Comparison of ENCODE assay signal across 9 mouse cellular contexts in the genomic region with DNA sequence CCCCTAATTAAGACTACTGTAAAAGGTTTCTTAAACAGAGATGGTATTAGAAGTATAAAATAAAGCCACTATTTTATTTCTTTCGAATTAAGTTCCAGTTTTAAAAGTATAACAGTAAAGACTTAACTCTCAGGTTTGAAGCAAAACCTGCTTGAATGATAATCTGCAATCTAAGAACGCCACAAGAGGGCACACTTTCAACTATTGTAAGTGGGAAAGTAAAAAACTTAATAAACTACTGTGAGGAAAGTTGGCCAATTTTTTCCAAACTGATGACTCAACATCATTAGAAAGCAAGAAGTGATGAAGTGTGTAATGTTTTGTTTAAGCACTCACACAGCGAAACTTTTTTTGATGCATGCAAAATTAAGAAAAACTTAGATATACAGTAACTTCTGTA.
DNase-seq lines count a peak whose midpoint lies in the region; ATAC-seq and TF ChIP-seq lines count a peak whose summit lies in the region.
"Had no signal": no experiment of that assay in that cellular context is flagged by ENCODE, and none has a peak within 500 bp of the region (broad histone marks: within the 10 kb centered on the region; RNA-seq: fewer than 3 reads in every experiment).

No protein-coding gene starts in this region.

- peak; percentile 74 for TF ChIP-seq CTCF in left cerebral cortex, adult 2 months (IDR thresholded peaks at IDR 0.05)

- no peaks in the 10 kb centered on the region for H3K4me1 ChIP-seq in ES-E14 (ENCODE audit: control insufficient read depth in 2 of 2, insufficient read depth in 2 of 2, low read length in 2 of 2, poor library complexity in 1 of 2)
- no peaks in the 10 kb centered on the region for H3K4me1 ChIP-seq in midbrain, embryonic 15.5 days
- H3K4me1 ChIP-seq: lung, embryonic 15.5 days had no signal

- WGBS in midbrain, embryonic 15.5 days, result 71% methylated on average over 3 of the region's 3 CpGs

- in situ Hi-C loops in ES-E14 (cut with MboI; ENCODE audit: low sequenced_read_pairs in 2 of 2, unreplicated experiment in 2 of 2), result no loop called here

- no peak overlapping the region for H3K27ac ChIP-seq in left cerebral cortex, adult 2 months
- no peak overlapping the region for H3K27ac ChIP-seq in ES-E14 (ENCODE audit: insufficient read depth, low read depth, low read length, poor library complexity, severe bottlenecking)
- H3K27ac ChIP-seq in midbrain, embryonic 15.5 days, result no peak overlapping the region
- H3K27ac ChIP-seq: lung, embryonic 15.5 days had no signal

- no peak overlapping the region for H3K4me3 ChIP-seq in left cerebral cortex, adult 2 months
- H3K4me3 ChIP-seq in ES-E14 (ENCODE audit: insufficient read depth in 1 of 2, low read depth in 1 of 2, low read length in 2 of 2, poor library complexity in 1 of 2, severe bottlenecking in 1 of 2), result no peak overlapping the region
- no peak overlapping the region for H3K4me3 ChIP-seq in midbrain, embryonic 15.5 days
- H3K4me3 ChIP-seq: lung, embryonic 15.5 days had no signal

- H3K36me3 ChIP-seq in ES-E14 (ENCODE audit: control insufficient read depth, insufficient read depth, low read length, poor library complexity, severe bottlenecking), result no peaks in the 10 kb centered on the region
- no peaks in the 10 kb centered on the region for H3K36me3 ChIP-seq in midbrain, embryonic 15.5 days (replicated peaks)
- H3K36me3 ChIP-seq: lung, embryonic 15.5 days had no signal

- no peaks in the 10 kb centered on the region for H3K9me3 ChIP-seq in ES-E14 (ENCODE audit: control insufficient read depth, insufficient read depth, low read depth, low read length)
- no peaks in the 10 kb centered on the region for H3K9me3 ChIP-seq in midbrain, embryonic 15.5 days
- H3K9me3 ChIP-seq: lung, embryonic 15.5 days had no signal

- peak; percentile 52 for DNase-seq in cerebellum, adult 9-10 months
- no peak for DNase-seq in cerebellum, adult 9-11 months
- no peak for DNase-seq in left cerebral cortex, adult 2 months (ENCODE audit: extremely low spot score in 1 of 2, low spot score in 2 of 2)
- DNase-seq in left cerebral cortex, adult 8-10 months (ENCODE audit: low spot score in 2 of 2), result no peak
- peak; percentile 9 for DNase-seq in ES-E14 (ENCODE audit: low read depth, low spot score)
- peak; percentile 19 for DNase-seq in forelimb bud, embryonic 11.5 days (ENCODE audit: low read depth, low spot score)
- peak; percentile 9 for DNase-seq in retina, adult 2 months (ENCODE audit: low read depth, low spot score)

- intact Hi-C loops in left cerebral cortex, adult 2 months (cut with DNase I), result loop anchor here (2.0 kb wide), 2 partner anchors 63 to 203 kb away; a partner anchor contains a TSS

- H3K9ac ChIP-seq in ES-E14 (ENCODE audit: insufficient read depth, low read depth, low read length, poor library complexity, severe bottlenecking), result no peak overlapping the region
- no peak overlapping the region for H3K9ac ChIP-seq in midbrain, embryonic 15.5 days
- H3K9ac ChIP-seq: lung, embryonic 15.5 days had no signal

- no peaks in the 10 kb centered on the region for H3K27me3 ChIP-seq in midbrain, embryonic 15.5 days (replicated peaks)
- H3K27me3 ChIP-seq: lung, embryonic 15.5 days had no signal

- no peak for ATAC-seq in midbrain, embryonic 15.5 days (replicated peaks)

- no peak overlapping the region for H3K4me2 ChIP-seq in midbrain, embryonic 15.5 days
- H3K4me2 ChIP-seq: lung, embryonic 15.5 days had no signal

TF ChIP-seq in ES-E14, 5 proteins besides CTCF, POLR2A, EP300 and RAD21:
- TF ChIP-seq HCFC1 (IDR thresholded peaks at IDR 0.05; ENCODE audit: borderline replicate concordance, insufficient read depth, low read length) (no peak), CHD2 (IDR thresholded peaks at IDR 0.05; ENCODE audit: low read depth, low read length) (no peak), ZNF384 (IDR thresholded peaks at IDR 0.05; ENCODE audit: low read depth, low read length) (no peak), MAFK (IDR thresholded peaks at IDR 0.05; ENCODE audit: insufficient read depth, low read depth, low read length) (no peak), ZC3H11A (IDR thresholded peaks at IDR 0.05; ENCODE audit: borderline replicate concordance, low read depth, low read length) (no peak)

Comparison
In these comparisons a context has a peak if more than half of its experiments do, and no peak if none do; other contexts are left out.
1. DNase-seq: peak in cerebellum, adult 9-10 months (single experiment), ES-E14 (single experiment), forelimb bud, embryonic 11.5 days (single experiment) and retina, adult 2 months (single experiment); none in cerebellum, adult 9-11 months (single experiment), left cerebral cortex, adult 2 months (0 of 2) and left cerebral cortex, adult 8-10 months (0 of 2).